Mouse (Mus musculus): ENCODE results near the gene Hoxc5.

Hoxc5 gene

GRCm38 (mm10) chr15:103035548-103035881, 68.3 kb downstream of the Hoxc5 start:
- no peak for DNase-seq (ENCODE audit: low read depth, low spot score)

DNA sequence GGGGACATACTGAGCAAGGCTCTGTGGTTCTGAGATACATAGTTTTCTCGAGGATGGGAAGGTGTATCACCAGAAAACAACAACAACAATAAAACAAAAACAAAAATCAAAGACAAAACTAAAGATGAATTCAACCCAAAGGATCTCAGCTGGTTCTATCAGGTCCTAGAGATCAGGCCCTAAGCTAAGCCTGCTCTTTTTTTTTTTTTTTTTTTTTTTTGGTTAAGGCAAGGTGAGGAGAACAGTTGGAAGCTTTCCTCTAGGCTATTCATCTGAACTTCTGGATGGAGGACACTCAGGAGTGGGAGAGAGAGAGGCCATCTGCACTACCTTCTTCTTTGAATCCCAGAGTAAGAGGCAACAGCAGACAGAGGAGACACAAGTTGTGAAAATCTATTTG, 70.3 kb downstream of the Hoxc5 start:
- no peak for DNase-seq (ENCODE audit: low read depth, low spot score)

DNA sequence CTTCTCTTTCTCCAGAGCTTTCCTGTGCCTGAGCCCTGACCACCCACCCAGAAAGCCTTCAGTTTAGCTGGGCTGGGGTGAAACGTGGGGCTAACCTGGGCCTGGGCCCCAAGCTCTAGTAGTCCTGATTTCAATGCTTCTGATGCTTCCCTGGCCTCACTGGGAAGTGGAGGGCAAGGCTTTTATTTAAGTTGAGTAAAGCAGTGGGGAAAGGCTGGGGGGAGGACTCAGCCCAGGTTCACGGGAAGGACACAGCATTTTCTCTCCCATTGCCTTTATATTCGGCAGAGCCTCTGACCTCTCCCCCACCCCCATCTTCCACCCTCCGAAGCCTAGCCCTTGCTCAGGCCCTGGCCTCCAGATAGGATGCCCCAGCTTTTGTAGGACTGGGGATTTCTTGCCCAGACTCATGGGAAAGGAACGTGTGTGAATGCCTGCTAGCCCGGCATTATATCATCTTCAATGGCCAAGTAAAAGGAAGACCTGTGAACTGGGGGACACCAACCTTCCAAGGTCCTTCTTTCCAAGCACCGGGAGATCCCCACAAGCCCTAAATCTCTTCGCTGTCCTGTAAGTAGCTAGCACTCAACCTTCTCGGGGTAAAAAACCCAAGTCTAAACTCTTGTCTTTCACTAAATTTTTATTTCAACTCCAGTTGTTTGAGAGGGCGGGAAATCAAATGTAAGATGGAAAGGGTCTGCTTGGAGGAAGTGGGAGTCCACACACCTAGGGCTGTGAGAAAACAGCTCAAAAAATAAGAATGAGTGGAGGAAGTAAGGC, 71.6 kb downstream of the Hoxc5 start:
- DNase-seq (ENCODE audit: low read depth, low spot score) = no peak

DNA sequence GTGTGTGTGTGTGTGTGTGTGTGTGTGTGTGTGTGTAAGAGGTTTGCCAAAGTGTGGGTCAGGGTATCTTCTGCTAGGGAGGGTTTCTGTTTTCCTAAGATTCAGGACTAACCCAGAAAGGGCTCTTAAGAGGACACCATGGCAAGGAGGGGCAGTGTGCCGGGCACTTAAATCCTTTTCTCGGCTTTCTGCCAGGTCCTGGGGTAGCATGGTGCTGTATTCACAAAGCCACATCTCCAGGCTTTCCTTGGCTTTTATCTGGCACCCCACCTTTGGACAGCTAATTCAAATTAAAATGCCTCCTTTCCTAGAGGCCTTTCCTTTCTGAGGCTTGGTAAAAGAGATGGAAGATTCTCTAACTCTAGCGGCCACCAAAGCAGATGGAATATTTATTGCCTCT, 72.4 kb downstream of the Hoxc5 start:
- no peak for DNase-seq (ENCODE audit: low read depth, low spot score)

GRCm38 (mm10) chr15:103040601-103041000, 73.4 kb downstream of the Hoxc5 start:
- no peak for DNase-seq (ENCODE audit: low read depth, low spot score)

DNA sequence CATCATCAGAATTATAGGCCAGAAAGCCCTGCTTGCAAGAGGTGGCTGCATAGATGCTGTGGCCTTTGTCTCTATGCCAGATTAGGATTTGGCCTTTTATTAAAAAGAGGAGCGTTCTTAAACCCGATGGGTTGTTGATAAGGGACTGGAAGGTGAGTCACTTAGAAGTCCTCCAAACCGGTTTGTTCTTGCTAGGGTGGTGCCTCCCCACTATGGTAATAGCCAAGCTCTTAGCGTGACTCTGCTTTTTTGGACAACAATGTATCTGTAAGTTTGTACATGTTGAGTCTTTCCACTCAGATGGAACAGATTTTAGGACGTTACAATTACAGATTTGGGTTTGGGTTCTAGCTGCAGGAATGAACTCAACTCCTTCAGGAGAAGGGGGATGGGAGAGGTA, 74.4 kb downstream of the Hoxc5 start:
- no peak for DNase-seq (ENCODE audit: low read depth, low spot score)

GRCm38 (mm10) chr15:103042209-103042608, 75.0 kb downstream of the Hoxc5 start:
- DNase-seq (ENCODE audit: low read depth, low spot score) = no peak

- DNase-seq (ENCODE audit: low read depth, low spot score) = no peak
These were observed 84.4 kb downstream of the Hoxc5 start for GRCm38 (mm10) chr15:103051670-103052069.

DNA sequence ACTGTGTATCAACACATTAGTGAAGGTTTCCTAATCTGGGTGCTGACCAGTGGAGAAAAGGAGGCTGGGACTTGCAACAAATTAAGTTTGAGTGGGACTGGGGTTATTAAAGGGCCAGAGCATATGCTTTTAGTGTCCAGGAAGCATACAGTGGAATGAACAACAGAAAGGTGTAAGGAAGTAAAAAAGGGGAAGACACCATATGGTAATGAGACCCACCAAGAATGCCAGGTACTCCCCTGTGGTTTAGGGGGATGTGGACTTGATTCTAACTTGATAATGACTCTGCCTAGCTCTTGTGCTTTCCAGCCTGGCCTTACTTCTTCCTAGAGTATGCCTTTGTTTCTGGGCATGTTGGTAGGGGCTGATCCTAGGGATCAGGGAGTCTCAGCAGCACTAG, 86.0 kb downstream of the Hoxc5 start:
- DNase-seq (ENCODE audit: low read depth, low spot score) = no peak

DNA sequence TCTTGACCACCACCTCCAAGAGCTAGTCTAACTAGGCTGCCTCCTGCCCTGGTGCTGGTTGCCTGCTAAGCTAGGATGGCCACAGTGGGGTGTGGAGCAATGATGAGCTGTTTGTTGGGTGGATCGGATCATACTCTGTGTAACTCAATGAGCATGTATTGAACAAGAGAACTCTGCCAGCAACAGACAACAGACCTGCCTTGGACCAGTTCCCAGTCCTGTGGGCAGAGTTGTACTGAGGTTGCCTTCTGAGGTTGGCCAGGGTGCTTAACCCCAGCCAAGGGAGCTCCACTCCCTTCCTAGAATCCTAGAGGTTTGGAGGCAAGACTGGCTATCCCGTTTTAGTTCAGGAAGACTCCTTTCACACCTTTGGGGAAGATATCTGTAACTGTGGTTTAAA, 89.2 kb downstream of the Hoxc5 start:
- DNase-seq (ENCODE audit: low read depth, low spot score) = no peak

DNA sequence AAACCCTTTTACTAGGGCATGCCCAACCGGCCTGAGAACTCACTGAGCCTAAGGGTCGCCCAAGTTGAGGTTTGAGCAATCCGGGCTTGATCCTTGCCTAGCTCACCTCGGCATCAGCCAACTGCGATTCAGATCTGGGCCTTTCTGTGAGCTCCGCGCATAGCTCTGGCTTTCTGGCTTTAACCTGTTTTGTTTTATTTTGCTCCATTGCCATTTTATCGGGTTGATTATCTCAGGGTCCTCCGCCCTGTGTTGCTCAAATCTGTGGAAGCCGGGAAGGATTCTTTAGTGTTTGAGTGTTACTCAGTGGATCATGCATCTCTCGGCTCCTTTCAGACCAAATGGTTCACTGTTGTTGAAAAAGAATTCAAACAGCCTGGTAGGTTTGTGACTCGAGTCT, 91.5 kb downstream of the Hoxc5 start:
- DNase-seq (ENCODE audit: low read depth, low spot score) = no peak

DNA sequence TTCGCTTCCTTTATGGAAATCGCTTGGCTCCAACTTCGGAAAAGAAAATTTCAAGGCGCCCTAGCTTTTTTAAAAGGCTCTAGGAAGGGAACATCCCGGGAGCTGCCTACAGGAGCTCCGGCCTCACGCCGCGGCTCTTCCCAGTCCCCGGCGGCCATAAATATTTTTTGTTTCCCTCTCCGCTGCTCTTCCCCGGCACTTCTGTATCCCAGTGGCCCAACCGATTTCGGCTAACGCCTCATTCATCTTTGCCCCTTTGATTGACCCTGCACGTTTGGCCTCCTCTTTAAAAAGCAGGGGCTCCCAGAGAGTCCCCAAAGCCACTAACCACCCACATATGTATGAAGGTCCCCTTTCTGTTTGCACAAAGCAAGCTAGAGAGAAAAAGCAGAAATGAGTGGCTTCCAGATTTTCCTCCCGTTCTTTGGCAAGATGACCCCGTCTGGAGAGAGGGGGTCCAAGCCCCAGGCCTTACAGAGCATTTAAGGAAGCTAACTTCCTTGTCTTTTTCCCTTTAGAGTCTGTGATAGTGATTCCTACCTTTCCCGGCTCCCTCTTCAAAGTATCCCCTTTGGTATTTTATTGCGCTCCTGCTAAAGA, 92.2 kb downstream of the Hoxc5 start:
- DNase-seq (ENCODE audit: low read depth, low spot score) = no peak

- no peak for DNase-seq (ENCODE audit: low read depth, low spot score)
These were observed 92.7 kb downstream of the Hoxc5 start for GRCm38 (mm10) chr15:103060021-103060340.

DNA sequence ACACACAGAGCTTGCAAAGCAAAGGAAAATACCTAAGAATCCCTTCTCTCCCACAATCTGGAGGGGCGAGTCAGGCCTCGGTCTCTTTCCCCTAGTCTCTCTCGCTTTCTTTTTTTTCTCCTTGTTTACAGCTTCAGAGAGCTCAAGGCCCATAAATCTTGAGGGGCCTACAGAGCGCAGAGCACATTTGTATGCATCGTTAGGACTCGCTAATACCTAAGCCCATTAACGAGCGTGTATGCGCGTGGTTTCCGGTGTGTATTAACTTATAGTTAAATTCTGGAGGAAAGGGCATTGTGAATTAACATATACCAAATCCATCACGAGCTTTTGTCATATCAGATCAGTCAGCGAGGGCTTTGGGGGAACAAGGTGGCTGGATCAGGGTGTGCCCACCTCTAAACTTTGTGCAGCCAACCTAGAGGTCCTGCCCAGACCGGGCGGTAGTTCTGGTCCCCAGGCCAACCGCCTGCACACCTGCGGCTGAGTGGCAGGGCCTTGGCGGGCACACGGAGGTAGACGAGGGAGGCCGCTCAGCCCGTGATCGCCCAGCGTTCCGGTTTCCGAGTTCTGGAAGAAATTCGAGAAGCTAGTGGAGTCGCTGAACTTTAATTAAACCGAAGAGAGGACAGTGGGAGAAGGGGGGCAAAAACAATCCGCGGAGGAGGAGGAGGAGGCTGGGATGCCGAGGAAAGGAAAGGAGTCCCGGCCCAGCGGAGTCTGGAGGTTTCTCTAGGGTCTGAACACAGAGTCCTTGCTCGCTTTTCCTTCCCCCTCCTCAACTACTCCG, 93.3 kb downstream of the Hoxc5 start:
- no peak for DNase-seq (ENCODE audit: low read depth, low spot score)

DNA sequence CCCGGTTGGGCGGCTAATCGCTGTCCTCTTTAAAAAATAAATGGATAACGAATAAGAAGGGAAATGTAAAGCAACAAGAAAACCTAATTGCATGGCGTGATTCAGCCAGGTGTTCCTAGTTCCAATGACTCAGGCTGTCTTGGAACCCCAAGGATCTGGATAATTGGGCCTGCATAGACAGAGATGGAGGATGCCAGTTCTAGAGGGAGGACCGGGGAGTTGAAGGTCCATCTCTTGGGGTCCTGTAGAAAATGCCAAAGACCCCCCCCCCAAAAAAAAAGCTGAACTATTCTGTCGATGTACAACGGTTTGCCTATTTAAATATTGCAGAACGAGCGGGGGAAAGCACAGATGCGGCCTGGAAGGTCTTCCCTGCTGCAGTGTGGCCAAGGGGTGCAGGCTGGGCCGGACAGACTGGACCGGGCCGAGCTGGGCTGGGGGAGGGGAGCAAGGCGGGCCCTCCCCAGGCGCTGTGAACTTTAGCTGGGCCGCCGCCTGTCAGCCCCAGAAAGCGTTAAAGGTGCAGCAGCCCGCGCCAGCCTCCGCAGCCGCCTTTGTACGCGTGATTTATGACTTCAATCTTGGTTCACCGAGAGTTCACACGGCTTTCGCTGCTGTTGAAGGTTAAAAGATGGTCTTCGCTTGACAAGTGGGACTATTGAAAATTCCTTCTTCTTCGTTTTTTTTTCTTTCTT, 94.0 kb downstream of the Hoxc5 start:
- no peak for DNase-seq (ENCODE audit: low read depth, low spot score)

DNA sequence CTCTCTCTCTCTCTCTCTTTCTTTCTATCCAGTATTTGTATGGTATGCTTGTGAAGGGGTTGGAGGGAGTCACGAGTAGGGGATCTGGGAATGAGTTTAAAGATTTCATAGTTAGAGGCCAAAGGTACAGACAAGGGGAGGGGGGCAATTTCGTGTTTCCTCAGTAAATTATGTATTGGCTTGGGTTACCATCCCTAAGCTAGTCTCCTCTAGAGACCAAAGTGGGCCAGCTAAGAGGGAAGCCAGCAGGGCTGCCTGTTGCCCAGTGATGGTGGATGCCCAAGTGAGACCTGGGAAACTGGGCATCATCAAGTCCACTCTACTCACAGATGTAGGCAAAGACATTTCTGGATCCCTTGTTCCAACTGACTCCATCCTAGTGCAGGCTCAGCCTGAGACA, 94.7 kb downstream of the Hoxc5 start:
- DNase-seq (ENCODE audit: low read depth, low spot score) = no peak

DNA sequence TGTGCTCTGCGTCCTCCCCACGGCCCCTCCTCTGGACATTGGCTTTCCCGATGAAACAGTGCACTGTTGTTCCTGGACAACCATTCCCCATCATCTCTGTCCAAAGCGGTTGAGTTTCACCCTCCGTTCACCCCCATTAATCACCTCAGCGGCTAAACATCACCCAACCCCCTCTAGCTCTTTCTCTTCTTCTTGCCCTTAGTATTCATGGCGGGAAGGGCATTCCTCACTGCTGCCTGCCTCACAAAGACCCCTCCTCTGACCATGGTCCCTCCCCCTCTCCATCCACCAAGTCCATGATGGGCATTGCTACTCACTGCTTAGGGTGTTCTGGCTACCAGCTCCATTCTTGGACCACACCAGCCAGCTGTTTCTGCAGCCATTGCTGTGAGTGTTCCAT, 98.4 kb downstream of the Hoxc5 start:
- DNase-seq (ENCODE audit: low read depth, low spot score) = no peak
